Mouse (Mus musculus): ENCODE results near the gene Zbtb20.

GRCm38 (mm10) chr16:43513933-43514332 lies 638.3 kb downstream of the Zbtb20 start:
- TF ChIP-seq CTCF (IDR thresholded peaks at IDR 0.05; ENCODE audit: low read depth, low read length) (no peak), TAL1 (conservative IDR thresholded peaks at IDR 0.05; ENCODE audit: low read depth, low read length) (no peak), GATA1 (IDR thresholded peaks at IDR 0.05; ENCODE audit: borderline replicate concordance, low read length) (no peak), POLR2AphosphoS5 (IDR thresholded peaks at IDR 0.05; ENCODE audit: insufficient replicate concordance, low read depth, low read length) (no peak), GATA2 (IDR thresholded peaks at IDR 0.05; ENCODE audit: borderline replicate concordance, low read depth, low read length) (no peak)

Data from G1E (cell line).